Mouse (Mus musculus): ENCODE measurements around the gene Slc37a1. TPM values are rescaled to one million over a fixed set of nuclear protein-coding genes. Genes with fewer than 3 reads are reported as not detected.

Slc37a1 gene
- polyA plus RNA-seq, 1 experiment from 2014 or later, result 12.9 TPM

- H3K4me2 ChIP-seq (ENCODE audit: low read length), result no peak overlapping the region
- H3K27me3 ChIP-seq (ENCODE audit: control insufficient read depth, insufficient read depth, low read depth, low read length), result no peaks in the 10 kb centered on the region
- 87% methylated on average over 15 of the region's 15 CpGs for WGBS
- H3K4me3 ChIP-seq (ENCODE audit: low read depth, low read length), result no peak overlapping the region; the same call in 1 of the 2 replicates
- H3K9ac ChIP-seq (ENCODE audit: low read depth, low read length), result no peak overlapping the region
- H3K36me3 ChIP-seq (ENCODE audit: control insufficient read depth, insufficient read depth, low read length), result no peaks in the 10 kb centered on the region
- ATAC-seq, result no peak
- H3K9me3 ChIP-seq (replicated peaks; ENCODE audit: control insufficient read depth, low read length, poor library complexity, severe bottlenecking), result no peaks in the 10 kb centered on the region
- H3K27ac ChIP-seq (ENCODE audit: low read length), result no peak overlapping the region
- H3K4me1 ChIP-seq (ENCODE audit: control insufficient read depth, insufficient read depth, low read length), result peaks cover 20% of the 10 kb centered on the region
Measured at GRCm38 (mm10) chr17:31294363-31295214, 8.0 kb downstream of the Slc37a1 start.

GRCm38 (mm10) chr17:31295215-31295891, 8.8 kb downstream of the Slc37a1 start:
- no peaks in the 10 kb centered on the region for H3K36me3 ChIP-seq (ENCODE audit: control insufficient read depth, insufficient read depth, low read length)
- 15% methylated on average over 25 of the region's 25 CpGs for WGBS
- peak overlapping the region; percentile 82 for H3K9ac ChIP-seq (ENCODE audit: low read depth, low read length)
- peak; percentile 41; the same call in 1 of the 2 replicates for ATAC-seq
- H3K27me3 ChIP-seq (ENCODE audit: control insufficient read depth, insufficient read depth, low read depth, low read length), result no peaks in the 10 kb centered on the region
- H3K4me1 ChIP-seq (ENCODE audit: control insufficient read depth, insufficient read depth, low read length), result peaks cover 20% of the 10 kb centered on the region
- H3K4me3 ChIP-seq (ENCODE audit: low read depth, low read length), result peak overlapping the region; percentile 68
- H3K9me3 ChIP-seq (replicated peaks; ENCODE audit: control insufficient read depth, low read length, poor library complexity, severe bottlenecking), result no peaks in the 10 kb centered on the region
- H3K4me2 ChIP-seq (ENCODE audit: low read length), result peak overlapping the region; percentile 95
- H3K27ac ChIP-seq (ENCODE audit: low read length), result peak overlapping the region; percentile 79

- no peaks in the 10 kb centered on the region for H3K27me3 ChIP-seq (ENCODE audit: control insufficient read depth, insufficient read depth, low read depth, low read length)
Measured at GRCm38 (mm10) chr17:31295892-31296781, 9.5 kb downstream of the Slc37a1 start.

GRCm38 (mm10) chr17:31297521-31297939, 10.9 kb downstream of the Slc37a1 start:
- H3K4me1 ChIP-seq (ENCODE audit: control insufficient read depth, insufficient read depth, low read length), result peaks cover 20% of the 10 kb centered on the region
- H3K27me3 ChIP-seq (ENCODE audit: control insufficient read depth, insufficient read depth, low read depth, low read length), result no peaks in the 10 kb centered on the region
- H3K27ac ChIP-seq (ENCODE audit: low read length), result no peak overlapping the region
- peak overlapping the region; percentile 95 for H3K4me2 ChIP-seq (ENCODE audit: low read length)
- peak overlapping the region; percentile 82; the same call in 1 of the 2 replicates for H3K9ac ChIP-seq (ENCODE audit: low read depth, low read length)
- WGBS, result 20% methylated on average over 7 of the region's 7 CpGs
- no peaks in the 10 kb centered on the region for H3K9me3 ChIP-seq (replicated peaks; ENCODE audit: control insufficient read depth, low read length, poor library complexity, severe bottlenecking)
- H3K4me3 ChIP-seq (ENCODE audit: low read depth, low read length), result peak overlapping the region; percentile 68
- no peak for ATAC-seq
- no peaks in the 10 kb centered on the region for H3K36me3 ChIP-seq (ENCODE audit: control insufficient read depth, insufficient read depth, low read length)

More at GRCm38 (mm10) chr17:31295892-31296781, 9.5 kb downstream of the Slc37a1 start:
- H3K36me3 ChIP-seq (ENCODE audit: control insufficient read depth, insufficient read depth, low read length), result no peaks in the 10 kb centered on the region
- peaks cover 20% of the 10 kb centered on the region for H3K4me1 ChIP-seq (ENCODE audit: control insufficient read depth, insufficient read depth, low read length)
- 0% methylated on average over 60 of the region's 68 CpGs for WGBS
- H3K27ac ChIP-seq (ENCODE audit: low read length), result peak overlapping the region; percentile 79
- H3K9me3 ChIP-seq (replicated peaks; ENCODE audit: control insufficient read depth, low read length, poor library complexity, severe bottlenecking), result no peaks in the 10 kb centered on the region
- peak; percentile 77 for ATAC-seq
- H3K9ac ChIP-seq (ENCODE audit: low read depth, low read length), result peak overlapping the region; percentile 82
- H3K4me3 ChIP-seq (ENCODE audit: low read depth, low read length), result peak overlapping the region; percentile 68
- H3K4me2 ChIP-seq (ENCODE audit: low read length), result peak overlapping the region; percentile 95

GRCm38 (mm10) chr17:31298419-31299209, 12.0 kb downstream of the Slc37a1 start:
- Histone ChIP-seq H3K9me3 (replicated peaks; ENCODE audit: control insufficient read depth, low read length, poor library complexity, severe bottlenecking) (no peaks in the 10 kb centered on the region), H3K36me3 (ENCODE audit: control insufficient read depth, insufficient read depth, low read length) (no peaks in the 10 kb centered on the region), H3K4me2 (ENCODE audit: low read length) (no peak overlapping the region), H3K27me3 (ENCODE audit: control insufficient read depth, insufficient read depth, low read depth, low read length) (no peaks in the 10 kb centered on the region), H3K27ac (ENCODE audit: low read length) (no peak overlapping the region), H3K4me3 (ENCODE audit: low read depth, low read length) (no peak overlapping the region), H3K9ac (ENCODE audit: low read depth, low read length) (no peak overlapping the region), H3K4me1 (ENCODE audit: control insufficient read depth, insufficient read depth, low read length) (peaks cover 20% of the 10 kb centered on the region)
- no peak for ATAC-seq
- WGBS, result 88% methylated on average over 6 of the region's 6 CpGs

- Histone ChIP-seq H3K9ac (ENCODE audit: low read depth, low read length) (no peak overlapping the region), H3K27ac (ENCODE audit: low read length) (no peak overlapping the region), H3K4me2 (ENCODE audit: low read length) (no peak overlapping the region), H3K4me3 (ENCODE audit: low read depth, low read length) (no peak overlapping the region), H3K27me3 (ENCODE audit: control insufficient read depth, insufficient read depth, low read depth, low read length) (no peaks in the 10 kb centered on the region), H3K4me1 (ENCODE audit: control insufficient read depth, insufficient read depth, low read length) (peaks cover 20% of the 10 kb centered on the region), H3K36me3 (ENCODE audit: control insufficient read depth, insufficient read depth, low read length) (no peaks in the 10 kb centered on the region), H3K9me3 (replicated peaks; ENCODE audit: control insufficient read depth, low read length, poor library complexity, severe bottlenecking) (no peaks in the 10 kb centered on the region)
- WGBS, result 93% methylated on average over 4 of the region's 4 CpGs
- ATAC-seq, result no peak
Measured at GRCm38 (mm10) chr17:31299981-31300380, 13.4 kb downstream of the Slc37a1 start.

GRCm38 (mm10) chr17:31300736-31301135, 14.1 kb downstream of the Slc37a1 start:
- H3K4me1 ChIP-seq (ENCODE audit: control insufficient read depth, insufficient read depth, low read length), result peaks cover 14% of the 10 kb centered on the region
- H3K36me3 ChIP-seq (ENCODE audit: control insufficient read depth, insufficient read depth, low read length), result no peaks in the 10 kb centered on the region
- H3K27ac ChIP-seq (ENCODE audit: low read length), result no peak overlapping the region
- no peak for ATAC-seq
- H3K9me3 ChIP-seq (replicated peaks; ENCODE audit: control insufficient read depth, low read length, poor library complexity, severe bottlenecking), result no peaks in the 10 kb centered on the region
- H3K4me3 ChIP-seq (ENCODE audit: low read depth, low read length), result no peak overlapping the region
- 85% methylated on average over 3 of the region's 3 CpGs for WGBS
- H3K27me3 ChIP-seq (ENCODE audit: control insufficient read depth, insufficient read depth, low read depth, low read length), result no peaks in the 10 kb centered on the region
- no peak overlapping the region for H3K4me2 ChIP-seq (ENCODE audit: low read length)
- H3K9ac ChIP-seq (ENCODE audit: low read depth, low read length), result no peak overlapping the region

- Histone ChIP-seq H3K27ac (ENCODE audit: low read length) (no peak overlapping the region), H3K4me3 (ENCODE audit: low read depth, low read length) (no peak overlapping the region), H3K4me2 (ENCODE audit: low read length) (no peak overlapping the region), H3K4me1 (ENCODE audit: control insufficient read depth, insufficient read depth, low read length) (no peaks in the 10 kb centered on the region), H3K9me3 (replicated peaks; ENCODE audit: control insufficient read depth, low read length, poor library complexity, severe bottlenecking) (no peaks in the 10 kb centered on the region), H3K27me3 (ENCODE audit: control insufficient read depth, insufficient read depth, low read depth, low read length) (no peaks in the 10 kb centered on the region), H3K36me3 (ENCODE audit: control insufficient read depth, insufficient read depth, low read length) (no peaks in the 10 kb centered on the region), H3K9ac (ENCODE audit: low read depth, low read length) (no peak overlapping the region)
- ATAC-seq, result no peak
- WGBS, result 91% methylated on average over 4 of the region's 4 CpGs
Measured at GRCm38 (mm10) chr17:31303401-31303800, 16.8 kb downstream of the Slc37a1 start.

Measured in midbrain, embryonic 16.5 days (tissue).